Mouse (Mus musculus) stomach, postnatal 0 days (tissue): ENCODE results near the gene Hoxa13. TPM values are rescaled to one million over a fixed set of nuclear protein-coding genes. Genes with fewer than 3 reads are reported as not detected.

Experiments used
- ATAC-seq: fragments of 200-750 bp; cut with Nextera tagmentation; 2 replicates; pipeline ENCODE4 v1.8.0; 2017; ENCODE audit not compliant: low FRiP score, low TSS enrichment
- DNase-seq: peaks from one replicate; pipeline ENCODE4 v3.0.0-alpha.2; 2016; ENCODE audit warnings: low spot score
- H3K27ac ChIP-seq: fragments of 300-500 bp; sonication (generic); replicated peaks from 2 replicates; pipeline ENCODE4 v1.5.1; 2014; ENCODE audit warnings: mild to moderate bottlenecking, control low read depth
- H3K27me3 ChIP-seq: fragments of 300-500 bp; sonication (generic); 2 replicates; pipeline ENCODE4 v1.6.1; 2014; ENCODE audit warnings: low read length; ENCODE audit not compliant: control insufficient read depth, insufficient read depth
- H3K36me3 ChIP-seq: fragments of 300-500 bp; sonication (generic); 2 replicates; pipeline ENCODE4 v1.6.1; 2014; ENCODE audit warnings: low read length, mixed read lengths; ENCODE audit not compliant: control insufficient read depth, insufficient read depth
- H3K4me1 ChIP-seq: fragments of 300-500 bp; sonication (generic); replicated peaks from 2 replicates; pipeline ENCODE4 v1.6.1; 2014; ENCODE audit warnings: antibody characterized with exemption; ENCODE audit not compliant: control insufficient read depth, insufficient read depth
- H3K4me2 ChIP-seq: fragments of 300-500 bp; sonication (generic); replicated peaks from 2 replicates; pipeline ENCODE4 v1.6.1; 2014; ENCODE audit warnings: low read depth, mild to moderate bottlenecking, control low read depth, moderate library complexity
- H3K4me3 ChIP-seq: fragments of 300-500 bp; sonication (generic); 2 replicates; pipeline ENCODE4 v1.5.1; 2014; ENCODE audit warnings: low read depth, low read length, control low read depth
- H3K9ac ChIP-seq: fragments of 300-500 bp; sonication (generic); 2 replicates; pipeline ENCODE4 v1.6.1; 2014; ENCODE audit warnings: mild to moderate bottlenecking, low read length, control low read depth, mixed read lengths
- H3K9me3 ChIP-seq: fragments of 300-500 bp; sonication (generic); 2 replicates; pipeline ENCODE4 v1.6.1; 2016; ENCODE audit warnings: low read length; ENCODE audit not compliant: control insufficient read depth
- CTCF ChIP-seq: IDR thresholded peaks from 2 replicates; pipeline ENCODE4 v1.5.1; 2016; ENCODE audit warnings: antibody characterized with exemption, low read depth, mild to moderate bottlenecking, moderate library complexity
- EP300 ChIP-seq: optimal IDR thresholded peaks from 2 replicates; pipeline ENCODE3; 2016; ENCODE audit warnings: antibody characterized with exemption
- WGBS: fragments of 180-500 bp; shearing (Covaris S2); extraction: QIAGEN DNeasy Blood & Tissue Kit; methylation state at CpG from one replicate; pipeline ENCODE4 v1.1.7; 2014; 5-methylcytosine and 5-hydroxymethylcytosine counted together
- microRNA counts: library from miRNA; unstranded; fragments of <30 nt; microRNA quantifications from one replicate; lab custom pipeline; 2015
- microRNA-seq: library from miRNA; unstranded; fragments of <30 nt; microRNA quantifications from one replicate; pipeline ENCODE4, GENCODE M21; 2016
- polyA plus RNA-seq: library from polyadenylated mRNA; unstranded; fragments of >200 nt; fragmentation: Nextera tagmentation; extraction: Ambion mirVana; gene quantifications from 2 replicates; pipeline ENCODE4 v1.2.1, GENCODE M21; 2015

The Hoxa13 gene
- polyA plus RNA-seq, 1 experiment from 2014 or later: not detected

DNA sequence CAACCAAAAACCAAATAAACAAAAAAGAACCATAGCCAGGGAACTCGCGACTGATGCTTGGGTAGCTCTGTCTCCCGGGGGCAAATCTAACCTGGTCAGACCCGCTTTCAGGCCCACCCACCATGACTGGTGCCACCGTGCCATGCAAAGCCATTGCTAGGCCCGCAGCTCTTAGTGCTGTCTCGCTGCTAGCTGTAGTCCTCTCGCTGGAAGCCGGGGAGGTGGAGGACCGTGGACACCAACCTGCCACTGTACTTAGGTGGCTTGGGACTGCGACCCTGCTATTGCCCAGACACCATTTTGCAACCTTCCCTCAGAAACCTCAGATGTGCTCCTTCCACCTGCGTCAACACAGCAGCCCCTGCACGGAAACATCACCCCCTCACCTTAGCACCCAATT lies 48.7 kb downstream of the Hoxa13 start:
- peaks cover 25% of the 10 kb centered on the region; the same call in 1 of the 2 replicates for H3K27me3 ChIP-seq
- DNase-seq (no peak), ATAC-seq (no peak)
- no peak for TF ChIP-seq EP300
- no peak for TF ChIP-seq CTCF
- peak overlapping the region; percentile 55 for H3K4me3 ChIP-seq
- H3K9me3 ChIP-seq: no peaks in the 10 kb centered on the region
- 10% methylated on average over 13 of the region's 13 CpGs for WGBS
- no peaks in the 10 kb centered on the region for H3K4me1 ChIP-seq
- peak overlapping the region; percentile 69 for H3K9ac ChIP-seq
- peak overlapping the region; percentile 89 for H3K27ac ChIP-seq
- H3K36me3 ChIP-seq: no peaks in the 10 kb centered on the region
- peak overlapping the region; percentile 47 for H3K4me2 ChIP-seq

DNA sequence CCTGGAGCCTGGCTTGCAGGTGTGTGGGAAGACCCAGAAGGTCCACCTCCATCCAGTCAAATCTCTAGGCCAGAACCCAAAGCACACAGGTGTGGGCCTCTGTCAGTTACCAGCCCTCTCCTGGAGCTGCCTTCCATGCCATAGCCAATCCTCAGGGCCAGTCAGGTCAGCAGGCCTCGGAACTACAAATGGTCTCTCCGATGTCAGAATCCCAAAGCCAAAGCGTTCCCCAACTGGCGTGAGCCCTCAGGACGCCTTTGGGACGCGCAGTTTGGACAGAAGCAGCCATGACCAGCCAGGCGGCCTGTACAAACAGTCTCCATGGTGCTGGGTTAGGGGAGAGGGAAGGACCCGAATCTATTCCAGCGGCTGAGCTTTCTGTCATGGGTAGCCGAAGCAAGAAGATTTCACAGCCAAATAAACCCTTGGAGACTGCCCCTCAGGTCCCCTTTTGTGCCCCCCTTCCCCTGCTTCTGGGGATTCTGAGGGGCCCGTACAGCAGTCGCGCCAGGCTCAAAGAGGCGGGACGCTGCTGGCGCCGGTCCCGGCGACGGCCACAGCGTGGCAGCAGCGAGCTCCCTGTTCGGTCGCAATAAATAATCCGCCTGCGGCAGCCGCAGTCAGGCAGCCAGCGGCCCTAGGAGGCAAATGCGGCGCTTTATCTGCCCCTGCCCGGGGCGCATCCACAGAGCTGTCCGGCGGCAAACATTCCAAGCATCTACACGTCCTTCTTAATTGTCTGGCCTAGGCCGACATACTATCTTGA lies 49.3 kb downstream of the Hoxa13 start:
- peak; percentile 78 for DNase-seq
- peak; percentile 84 for TF ChIP-seq CTCF
- TF ChIP-seq EP300: no peak
- peak; percentile 58 for ATAC-seq
- no peaks in the 10 kb centered on the region for H3K4me1 ChIP-seq
- H3K36me3 ChIP-seq: no peaks in the 10 kb centered on the region
- H3K9ac ChIP-seq: peak overlapping the region; percentile 69
- H3K27me3 ChIP-seq: peaks cover 23% of the 10 kb centered on the region; the same call in 1 of the 2 replicates
- 4% methylated on average over 37 of the region's 37 CpGs for WGBS
- H3K4me2 ChIP-seq: peak overlapping the region; percentile 47
- no peaks in the 10 kb centered on the region for H3K9me3 ChIP-seq
- H3K27ac ChIP-seq: peak overlapping the region; percentile 89; the same call in 1 of the 2 replicates
- H3K4me3 ChIP-seq: peak overlapping the region; percentile 55

DNA sequence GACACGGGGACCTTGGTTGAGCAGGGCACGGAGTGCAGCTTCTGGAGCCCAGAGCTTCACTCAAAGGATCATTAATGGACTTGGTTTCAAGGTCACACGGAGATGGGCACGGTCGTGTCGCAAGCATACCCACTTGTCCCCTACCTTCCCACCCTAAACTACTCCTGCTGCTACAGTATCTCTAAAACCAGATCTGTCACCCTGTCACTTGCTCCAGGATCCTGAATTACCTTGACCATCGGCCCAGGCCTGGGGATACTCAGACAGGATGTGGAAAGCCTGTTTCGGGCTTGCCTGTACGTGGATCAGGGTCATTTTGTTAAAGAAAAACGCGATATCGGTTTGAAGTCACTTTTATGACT lies 51.0 kb downstream of the Hoxa13 start:
- peak overlapping the region; percentile 53 for H3K9ac ChIP-seq
- H3K4me1 ChIP-seq: no peaks in the 10 kb centered on the region
- no peak for DNase-seq
- TF ChIP-seq CTCF (no peak), EP300 (no peak)
- peak overlapping the region; percentile 40 for H3K27ac ChIP-seq
- peak overlapping the region; percentile 42 for H3K4me3 ChIP-seq
- no peak for ATAC-seq
- H3K36me3 ChIP-seq: no peaks in the 10 kb centered on the region
- peak overlapping the region; percentile 76 for H3K4me2 ChIP-seq
- H3K27me3 ChIP-seq: peaks cover 12% of the 10 kb centered on the region; the same call in 1 of the 2 replicates
- H3K9me3 ChIP-seq: no peaks in the 10 kb centered on the region
- WGBS: 35% methylated on average over 12 of the region's 12 CpGs

- Histone ChIP-seq H3K27ac (peak overlapping the region; percentile 78), H3K9ac (peak overlapping the region; percentile 53), H3K4me2 (peak overlapping the region; percentile 76), H3K36me3 (no peaks in the 10 kb centered on the region), H3K9me3 (no peaks in the 10 kb centered on the region), H3K4me1 (no peaks in the 10 kb centered on the region), H3K27me3 (peaks cover 8% of the 10 kb centered on the region; the same call in 1 of the 2 replicates), H3K4me3 (peak overlapping the region; percentile 42)
- no peak for TF ChIP-seq CTCF
- no peak for TF ChIP-seq EP300
- ATAC-seq (no peak), DNase-seq (no peak)
- WGBS: 17% methylated on average over 18 of the region's 18 CpGs
Measured at GRCm38 (mm10) chr6:52208868-52209684, 51.6 kb downstream of the Hoxa13 start.

GRCm38 (mm10) chr6:52208072-52208867 lies 52.4 kb downstream of the Hoxa13 start, which contains the start of gene Hoxa6:
Hoxa6 (minus strand) TSS chr6:52208722.
- Histone ChIP-seq H3K4me3 (peak within 1 kb of the TSS; percentile 42), H3K27me3 (peaks cover 8% of the 10 kb centered on the region; the same call in 1 of the 2 replicates), H3K27ac (peak within 1 kb of the TSS; percentile 78), H3K4me1 (no peaks in the 10 kb centered on the region), H3K9me3 (no peaks in the 10 kb centered on the region), H3K9ac (peak within 1 kb of the TSS; percentile 53), H3K4me2 (peak within 1 kb of the TSS; percentile 76), H3K36me3 (no peaks in the 10 kb centered on the region)
- DNase-seq (no peak), ATAC-seq (no peak)
- 5% methylated on average over 47 of the region's 47 CpGs for WGBS
- TF ChIP-seq CTCF (no peak), EP300 (no peak)

MicroRNA genes within 50 kb of the gene (microRNA counts, 519-probe panel; counts per million panel counts)
- microRNA mmu-miR-196b (lab: Ali Mortazavi, UCI): not detected

Small RNAs within 50 kb of the gene (microRNA-seq; reads per million reads assigned to microRNA genes)
- 9.3 reads per million, percentile 15 among the genes with 10 or more reads in this experiment for gene Mir196b

Other genes starting within 250 kb of the Hoxa13 start
- gene Skap2, start 248.3 kb downstream of the Hoxa13 start, polyA plus RNA-seq: 26.8 and 27.3 TPM in 2 replicates
- gene Hoxa1, start 102.6 kb downstream of the Hoxa13 start, polyA plus RNA-seq: 0.35 and 0.56 TPM in 2 replicates
- 5.1 and 5.3 TPM in 2 replicates for gene Hoxa2, start 96.0 kb downstream of the Hoxa13 start, polyA plus RNA-seq
- 0.90 and 0.99 TPM in 2 replicates for gene 5730596B20Rik, start 83.4 kb downstream of the Hoxa13 start, polyA plus RNA-seq
- gene Hoxa4, start 69.1 kb downstream of the Hoxa13 start, polyA plus RNA-seq: 2.5 and 2.6 TPM in 2 replicates
- 8.4 and 8.9 TPM in 2 replicates for gene Hoxa5, start 56.3 kb downstream of the Hoxa13 start, polyA plus RNA-seq
- 0.33 and 0.80 TPM in 2 replicates for gene Hoxa6, start 52.2 kb downstream of the Hoxa13 start, polyA plus RNA-seq
- gene Hoxa3, start 47.5 kb downstream of the Hoxa13 start, polyA plus RNA-seq: 2.8 and 2.9 TPM in 2 replicates
- gene Gm28308, start 47.5 kb downstream of the Hoxa13 start, polyA plus RNA-seq: 0.21 TPM in 1 of 2 replicates, not detected in the other
- 8.1 and 8.5 TPM in 2 replicates for gene Hoxa7, start 39.0 kb downstream of the Hoxa13 start, polyA plus RNA-seq
- 0.13 and 0.61 TPM in 2 replicates for gene Hoxa9, start 29.8 kb downstream of the Hoxa13 start, polyA plus RNA-seq
- gene Hoxa10, start 20.0 kb downstream of the Hoxa13 start, polyA plus RNA-seq: 0.06 TPM in 1 of 2 replicates, not detected in the other
- gene Hoxa11, start 15.1 kb downstream of the Hoxa13 start, polyA plus RNA-seq: not detected in 2 replicates
- gene Evx1, start 52.6 kb upstream of the Hoxa13 start, polyA plus RNA-seq: not detected in 2 replicates